Mouse (Mus musculus) gonadal fat pad, adult 2 months (tissue): ENCODE measurements around the gene Abcb11. TPM values are rescaled to one million over a fixed set of nuclear protein-coding genes. Genes with fewer than 3 reads are reported as not detected.
"Not testable (repeated sequence)": the region's sequence is repeated elsewhere in the genome, so short reads cannot be mapped to it uniquely, and the experiment has no call there.

ENCODE experiments used
- DNase-seq: peaks from one replicate; pipeline ENCODE4 v3.0.0-alpha.2; 2012; ENCODE audit warnings: low read depth
- polyA plus RNA-seq: library from polyadenylated mRNA; depleted of rRNA; stranded (reverse); fragments of >200 nt; gene quantifications from 2 replicates; pipeline ENCODE4 v1.2.3, GENCODE M21; 2012; rRNA removed

Abcb11 gene
- polyA plus RNA-seq, result 0.33 TPM in 1 of 2 replicates, not detected in the other

- DNase-seq, result no peak
These were observed at the start of gene Abcb11 for GRCm38 (mm10) chr2:69342496-69343221. Gene Abcb11 (minus strand): TSS chr2:69342616.

- no peak for DNase-seq
These were observed 43.9 kb upstream of the Abcb11 start for GRCm38 (mm10) chr2:69386118-69386871.

- DNase-seq, result no peak
These were observed 40.4 kb upstream of the Abcb11 start for GRCm38 (mm10) chr2:69382838-69383237.

DNA sequence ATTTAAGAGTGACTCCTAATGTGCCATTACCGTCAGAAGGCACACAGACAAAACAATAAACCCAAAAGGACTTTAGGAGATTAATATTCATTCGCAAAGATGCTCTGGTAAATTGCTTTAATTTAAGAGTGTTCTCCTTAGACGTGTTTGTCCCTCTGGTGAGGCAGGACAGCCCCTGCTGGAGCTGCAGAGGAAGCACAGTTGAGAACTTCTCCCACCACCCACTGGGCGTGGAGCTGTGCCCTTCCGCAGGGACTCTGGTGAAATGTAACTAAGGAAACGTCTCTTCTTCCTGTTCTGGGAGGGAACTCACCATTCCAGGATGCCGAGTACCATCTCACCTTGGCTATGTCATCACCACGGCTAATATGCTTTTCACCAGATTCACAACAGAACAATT lies 39.3 kb upstream of the Abcb11 start:
- no peak for DNase-seq

DNA sequence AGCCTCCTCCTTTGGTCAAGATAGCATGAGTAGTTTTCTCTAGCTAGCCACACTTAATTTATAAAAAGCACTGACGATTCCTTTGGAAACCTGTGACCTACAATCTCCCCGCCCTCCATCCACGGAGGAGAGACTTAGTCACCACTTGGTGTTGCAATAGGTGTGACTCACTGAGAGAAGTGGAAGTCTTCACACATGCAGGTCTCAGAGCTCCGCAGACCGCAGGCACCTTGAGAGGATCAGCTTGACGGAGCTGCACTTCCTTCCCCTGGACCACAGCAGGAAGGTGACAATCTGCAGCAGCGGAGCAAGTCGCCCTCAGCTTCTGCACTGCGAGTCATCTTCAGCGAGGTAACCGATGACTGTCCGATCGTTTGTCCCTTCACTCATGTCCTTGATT lies 37.9 kb upstream of the Abcb11 start, which contains the start of gene Dhrs9:
Gene Dhrs9 (plus strand): TSS at position 165 of the 400 bp plus-strand sequence.
- no peak for DNase-seq

DNA sequence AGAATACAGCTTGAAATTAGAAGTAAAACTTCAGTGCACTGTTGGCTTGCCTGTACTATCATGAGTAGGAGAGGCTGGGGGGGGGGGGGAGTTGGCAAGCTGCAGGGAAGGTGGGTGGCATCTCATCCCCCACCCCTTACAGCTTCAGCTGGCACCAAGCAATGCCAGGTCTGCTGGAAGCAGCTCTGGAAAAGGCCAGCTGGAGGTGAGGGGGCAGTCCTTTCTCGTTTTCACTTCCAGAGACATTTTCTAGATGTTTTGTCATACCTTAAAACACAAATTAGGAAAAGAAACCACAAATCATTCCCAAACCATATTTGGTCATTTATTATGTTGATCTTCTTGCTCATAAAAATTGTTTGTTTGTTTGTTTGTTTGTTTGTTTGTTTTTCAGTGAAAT lies 37.4 kb upstream of the Abcb11 start:
- DNase-seq, result no peak

GRCm38 (mm10) chr2:69376780-69377179 lies 34.4 kb upstream of the Abcb11 start:
- no peak for DNase-seq

- DNase-seq, result no peak
These were observed 22.9 kb upstream of the Abcb11 start for GRCm38 (mm10) chr2:69365275-69365674.

- no peak for DNase-seq
These were observed 22.4 kb upstream of the Abcb11 start for GRCm38 (mm10) chr2:69364831-69365230.

- DNase-seq, result not testable (repeated sequence)
These were observed 13.0 kb upstream of the Abcb11 start for GRCm38 (mm10) chr2:69355402-69355801.

GRCm38 (mm10) chr2:69341506-69341905 lies 910 bp downstream of the Abcb11 start:
- DNase-seq, result no peak

- DNase-seq, result not testable (repeated sequence)
These were observed 10.9 kb downstream of the Abcb11 start for GRCm38 (mm10) chr2:69331523-69331922.

- no peak for DNase-seq
These were observed 13.8 kb downstream of the Abcb11 start for GRCm38 (mm10) chr2:69328509-69329163.

DNA sequence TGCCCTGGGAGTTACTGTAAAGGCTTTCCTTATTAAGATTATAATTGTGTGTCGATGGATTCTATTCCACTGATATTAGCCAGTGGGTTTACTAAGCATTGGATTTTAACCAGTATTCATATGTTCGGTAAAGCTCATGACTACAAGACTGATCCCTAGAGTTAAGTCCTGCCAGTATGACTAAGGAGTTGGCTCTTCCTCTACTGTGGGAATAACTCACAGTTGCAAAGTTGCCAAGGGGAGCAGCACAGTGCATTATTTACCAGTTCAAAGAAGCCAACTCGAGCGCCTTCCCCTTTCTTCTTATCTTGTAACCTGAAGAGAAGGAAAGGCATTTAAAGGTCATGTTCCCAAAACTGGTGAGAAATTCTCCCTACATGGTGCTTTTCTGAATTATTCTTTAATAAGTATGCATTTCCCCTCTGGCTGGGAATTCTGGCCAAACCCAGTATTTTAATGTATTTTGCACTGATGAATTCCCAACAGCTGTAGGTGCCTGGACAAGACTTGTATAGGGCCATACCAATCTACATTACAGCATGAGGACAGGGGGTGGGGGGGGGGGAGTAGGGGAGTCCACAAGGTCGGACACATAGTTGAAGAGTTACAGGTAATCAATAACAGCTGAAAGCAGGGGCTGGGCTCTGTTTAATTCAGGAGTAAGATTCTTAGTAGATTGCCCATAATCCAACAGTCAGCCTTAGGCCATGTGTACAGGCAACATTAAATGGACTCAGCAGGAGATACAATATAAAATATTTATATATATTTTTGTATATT lies 17.3 kb downstream of the Abcb11 start:
- no peak for DNase-seq

- no peak for DNase-seq
These were observed 19.4 kb downstream of the Abcb11 start for GRCm38 (mm10) chr2:69323018-69323417.

GRCm38 (mm10) chr2:69321457-69321856 lies 21.0 kb downstream of the Abcb11 start:
- DNase-seq, result no peak

GRCm38 (mm10) chr2:69311337-69311736 lies 31.1 kb downstream of the Abcb11 start:
- no peak for DNase-seq

DNA sequence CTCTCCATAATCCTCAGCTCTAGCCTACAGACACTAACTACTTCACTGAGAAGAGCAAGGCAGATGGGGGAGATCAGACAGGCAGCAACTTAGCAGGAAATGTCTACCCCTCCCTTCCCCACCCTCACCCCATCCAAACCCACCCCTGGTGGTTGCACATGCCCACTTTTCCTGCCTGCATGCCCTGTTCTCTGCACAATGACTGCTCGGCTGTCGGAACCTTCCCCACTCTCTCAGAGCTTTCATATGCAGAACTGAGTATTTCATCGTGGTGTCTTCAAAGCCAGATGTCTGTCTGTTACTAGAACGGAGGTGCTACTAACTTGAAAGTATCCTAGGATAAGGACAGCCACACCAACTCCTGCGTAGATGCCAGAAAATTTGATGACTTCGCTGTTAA lies 34.3 kb downstream of the Abcb11 start:
- DNase-seq, result no peak

DNA sequence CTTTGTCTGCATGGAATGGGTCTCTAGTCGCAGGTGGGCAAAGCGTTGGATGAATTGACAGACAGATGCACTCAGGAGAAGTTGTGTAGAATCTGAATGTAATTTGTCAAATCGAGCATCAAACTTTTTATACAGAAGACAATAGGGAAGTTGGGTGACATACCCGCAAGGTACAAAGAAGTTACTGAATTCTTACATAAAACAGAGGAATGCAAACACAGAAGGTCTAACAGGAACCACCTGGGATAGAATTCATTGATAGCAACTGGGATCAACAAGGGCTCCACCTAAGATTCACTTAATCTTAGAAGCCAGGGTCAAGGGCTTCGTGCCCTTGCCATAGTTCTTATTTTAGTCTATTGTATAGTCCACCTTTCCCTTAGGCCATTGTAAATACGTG lies 41.8 kb downstream of the Abcb11 start:
- DNase-seq, result not testable (repeated sequence)

DNA sequence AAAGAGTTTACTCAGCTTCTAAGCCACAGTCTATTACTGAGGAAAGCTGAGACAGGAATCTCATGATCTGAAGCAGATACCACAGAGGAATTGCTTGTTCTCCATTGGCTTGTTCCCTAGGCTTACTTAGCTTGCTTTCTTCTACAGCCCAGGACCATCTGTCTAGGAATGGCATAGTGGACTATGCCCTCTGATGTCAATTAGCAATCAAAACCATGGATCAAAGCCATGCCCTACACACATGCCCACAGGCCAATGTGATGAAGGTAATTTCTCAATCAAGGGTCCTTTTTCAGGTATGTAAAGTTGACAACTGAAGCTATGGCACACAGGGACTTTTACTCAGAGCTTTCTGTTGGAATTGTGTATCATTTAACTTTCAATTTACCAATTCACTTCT lies 47.9 kb downstream of the Abcb11 start:
- no peak for DNase-seq

GRCm38 (mm10) chr2:69288989-69289388 lies 53.4 kb downstream of the Abcb11 start:
- no peak for DNase-seq

- DNase-seq, result no peak
These were observed 66.5 kb downstream of the Abcb11 start for GRCm38 (mm10) chr2:69275875-69276274.
